Mouse (Mus musculus) stomach, postnatal 0 days (tissue): ENCODE results near the gene Baz1a.

ENCODE experiments used
- CTCF ChIP-seq: IDR thresholded peaks from 2 replicates; pipeline ENCODE4 v1.5.1; 2016; ENCODE audit warnings: antibody characterized with exemption, low read depth, mild to moderate bottlenecking, moderate library complexity
- EP300 ChIP-seq: optimal IDR thresholded peaks from 2 replicates; pipeline ENCODE3; 2016; ENCODE audit warnings: antibody characterized with exemption

GRCm38 (mm10) chr12:54861991-54862605 is 152.1 kb downstream of the Baz1a start:
- TF ChIP-seq CTCF, result no peak
- no peak for TF ChIP-seq EP300
